Mouse (Mus musculus) kidney, adult 2 months (tissue): Measurements from ENCODE around the gene Timp4. TPM values are rescaled to one million over a fixed set of nuclear protein-coding genes. Genes with fewer than 3 reads are reported as not detected.
A peak's percentile ranks its signal among the peaks of the same experiment; 100 is the strongest.

ENCODE experiments used
- DNase-seq: peaks from one replicate; pipeline ENCODE4 v3.0.0; 2021
- H3K27ac ChIP-seq: fragments of 200-500 bp; 2 replicates; pipeline ENCODE4 v1.5.1; 2012; ENCODE audit warnings: low read depth, low read length, control low read depth, inconsistent platforms; ENCODE audit not compliant: insufficient read depth
- H3K27me3 ChIP-seq: fragments of 200-500 bp; replicated peaks from 2 replicates; pipeline ENCODE4 v1.6.1; 2012; ENCODE audit warnings: mild to moderate bottlenecking, moderate library complexity, low read length, inconsistent platforms; ENCODE audit not compliant: control insufficient read depth, insufficient read depth
- H3K36me3 ChIP-seq: fragments of 200-500 bp; 2 replicates; pipeline ENCODE4 v1.6.1; 2012; ENCODE audit warnings: mild to moderate bottlenecking, moderate library complexity, low read length, inconsistent platforms; ENCODE audit not compliant: control insufficient read depth, insufficient read depth
- H3K4me1 ChIP-seq: fragments of 200-500 bp; 2 replicates; pipeline ENCODE4 v1.6.1; 2011; ENCODE audit warnings: low read length; ENCODE audit not compliant: control insufficient read depth, insufficient read depth
- H3K4me3 ChIP-seq: fragments of 200-500 bp; 2 replicates; pipeline ENCODE4 v1.5.1; 2011; ENCODE audit warnings: mild to moderate bottlenecking, low read depth, low read length, control low read depth; ENCODE audit not compliant: insufficient read depth
- CTCF ChIP-seq: fragments of 200-500 bp; conservative IDR thresholded peaks from 2 replicates; pipeline ENCODE4 v1.5.1; 2011; ENCODE audit warnings: low read depth, mild to moderate bottlenecking, control low read depth, low read length, moderate library complexity, mixed read lengths; ENCODE audit not compliant: insufficient read depth, insufficient read length
- POLR2A ChIP-seq: fragments of 200-500 bp; IDR thresholded peaks from one replicate; pipeline ENCODE4 v1.6.1; 2011; ENCODE audit warnings: low read depth, low read length, control low read depth
- WGBS: fragments of 180-500 bp; shearing (Covaris S2); methylation state at CpG from one replicate; pipeline ENCODE4 v1.1.7; 2018; 5-methylcytosine and 5-hydroxymethylcytosine counted together
- polyA plus RNA-seq: library from polyadenylated mRNA; depleted of rRNA; stranded (reverse); fragments of >200 nt; gene quantifications from 2 replicates; pipeline ENCODE4 v1.2.3, GENCODE M21; 2012

Gene Timp4
- polyA plus RNA-seq, 1 experiment = 1.2 TPM

DNA sequence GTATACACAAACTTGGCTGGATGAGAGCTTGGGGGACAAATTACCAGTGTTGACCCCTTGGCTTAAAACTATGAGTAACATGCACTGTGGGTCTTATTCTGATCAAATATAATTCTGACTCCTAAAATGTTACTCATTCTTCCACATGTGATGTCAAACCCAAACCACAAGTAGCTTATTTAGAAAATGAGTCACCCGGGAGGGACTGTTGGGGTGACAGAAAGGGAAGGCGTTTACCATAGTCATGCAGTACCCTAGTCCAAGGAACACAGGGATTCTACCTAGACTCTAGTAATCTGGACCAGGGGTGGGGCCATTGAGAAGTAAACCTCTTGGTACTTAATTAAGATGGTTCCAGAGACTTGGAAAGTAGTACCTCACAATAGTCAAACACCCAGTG, 32.1 kb upstream of the Timp4 start:
- no peaks in the 10 kb centered on the region for H3K27me3 ChIP-seq
- H3K27ac ChIP-seq = no peak overlapping the region
- no peaks in the 10 kb centered on the region for H3K36me3 ChIP-seq
- 88% methylated on average over 2 of the region's 2 CpGs for WGBS
- H3K4me1 ChIP-seq = no peaks in the 10 kb centered on the region
- peak; percentile 12 for DNase-seq
- H3K4me3 ChIP-seq = no peak overlapping the region
- TF ChIP-seq POLR2A (no peak), CTCF (no peak)

DNA sequence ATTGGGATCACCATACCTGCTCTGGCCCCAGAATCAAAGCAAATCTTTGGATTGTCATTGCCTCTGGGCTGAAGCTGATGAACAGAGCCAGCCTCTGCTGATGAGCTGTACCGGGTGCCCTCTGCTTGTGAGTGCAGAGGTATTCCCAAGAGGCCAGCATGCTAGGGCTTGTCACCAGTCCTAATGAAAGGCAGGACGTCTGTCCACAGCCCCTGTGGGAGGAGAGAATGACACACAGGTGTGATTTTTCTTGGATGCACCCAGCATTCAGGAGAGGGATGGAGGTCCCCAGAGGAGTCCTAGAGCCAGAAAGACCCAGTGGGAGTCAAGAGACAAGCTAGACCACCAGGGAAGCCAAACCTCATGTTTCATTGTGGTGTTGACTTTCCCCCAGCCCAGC, 27.6 kb upstream of the Timp4 start:
- WGBS = 59% methylated on average over 2 of the region's 2 CpGs
- no peak overlapping the region for H3K4me3 ChIP-seq
- no peaks in the 10 kb centered on the region for H3K36me3 ChIP-seq
- TF ChIP-seq CTCF (no peak), POLR2A (no peak)
- no peak for DNase-seq
- H3K4me1 ChIP-seq = no peaks in the 10 kb centered on the region
- H3K27ac ChIP-seq = no peak overlapping the region
- H3K27me3 ChIP-seq = no peaks in the 10 kb centered on the region

DNA sequence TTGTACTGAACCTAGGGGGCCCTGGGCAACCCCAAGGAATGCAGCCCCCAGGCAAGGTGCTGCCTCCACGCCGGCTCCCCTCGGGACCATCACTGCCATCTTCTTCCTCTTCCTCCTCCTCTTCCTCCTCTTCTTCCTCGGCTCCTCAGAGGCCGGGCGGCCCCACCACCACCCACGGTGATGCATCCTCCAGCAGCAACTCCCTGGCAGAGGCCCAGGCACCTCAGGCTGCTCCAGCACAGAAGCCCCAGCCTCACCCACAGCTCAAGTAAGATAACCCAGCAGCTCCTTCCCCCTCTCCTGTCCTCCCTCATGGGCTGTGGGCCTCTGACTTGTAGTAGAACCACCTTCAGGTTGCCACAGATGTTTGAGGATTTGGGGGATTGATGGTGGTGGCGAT, 26.1 kb upstream of the Timp4 start:
- Histone ChIP-seq H3K4me3 (no peak overlapping the region), H3K27ac (no peak overlapping the region), H3K4me1 (no peaks in the 10 kb centered on the region), H3K36me3 (no peaks in the 10 kb centered on the region), H3K27me3 (no peaks in the 10 kb centered on the region)
- 77% methylated on average over 8 of the region's 8 CpGs for WGBS
- no peak for DNase-seq
- TF ChIP-seq CTCF (no peak), POLR2A (no peak)

DNA sequence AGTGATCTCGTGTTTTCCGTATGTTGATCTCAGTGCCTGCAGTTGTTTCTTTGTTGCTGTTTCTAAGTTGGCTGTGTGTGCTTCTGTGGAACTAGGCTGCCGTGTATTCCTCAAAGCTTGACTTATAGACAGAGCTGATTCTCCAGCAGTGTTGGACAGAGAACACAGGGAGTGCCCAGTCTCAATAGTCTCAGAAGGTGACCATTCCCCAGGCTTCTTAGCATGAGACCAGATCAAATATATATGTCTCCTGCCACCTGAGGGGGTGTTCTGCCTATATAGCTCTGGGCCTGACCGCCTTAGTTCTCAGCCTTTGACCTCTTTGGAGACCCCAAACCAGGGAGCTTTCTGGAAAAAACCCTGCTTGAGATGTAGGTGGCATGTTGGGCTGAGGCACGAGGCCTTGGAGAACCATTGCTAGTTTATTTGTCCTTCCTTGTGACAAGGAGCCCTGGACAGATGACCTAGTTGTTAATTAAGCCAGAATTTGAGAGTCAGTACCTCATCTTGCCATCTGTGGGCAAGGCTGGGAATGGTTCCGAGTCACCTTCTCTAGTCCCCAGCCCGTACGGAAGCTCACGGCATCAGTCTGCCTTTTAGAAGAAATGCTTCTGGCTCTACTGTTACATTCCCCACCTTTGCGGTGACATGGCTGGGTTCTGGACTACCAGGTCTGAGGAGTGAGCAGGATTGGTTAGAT, 23.3 kb upstream of the Timp4 start:
- no peaks in the 10 kb centered on the region for H3K4me1 ChIP-seq
- 88% methylated on average over 10 of the region's 10 CpGs for WGBS
- no peaks in the 10 kb centered on the region for H3K36me3 ChIP-seq
- H3K4me3 ChIP-seq = no peak overlapping the region
- H3K27ac ChIP-seq = no peak overlapping the region
- H3K27me3 ChIP-seq = no peaks in the 10 kb centered on the region
- TF ChIP-seq POLR2A (no peak), CTCF (no peak)
- DNase-seq = no peak

DNA sequence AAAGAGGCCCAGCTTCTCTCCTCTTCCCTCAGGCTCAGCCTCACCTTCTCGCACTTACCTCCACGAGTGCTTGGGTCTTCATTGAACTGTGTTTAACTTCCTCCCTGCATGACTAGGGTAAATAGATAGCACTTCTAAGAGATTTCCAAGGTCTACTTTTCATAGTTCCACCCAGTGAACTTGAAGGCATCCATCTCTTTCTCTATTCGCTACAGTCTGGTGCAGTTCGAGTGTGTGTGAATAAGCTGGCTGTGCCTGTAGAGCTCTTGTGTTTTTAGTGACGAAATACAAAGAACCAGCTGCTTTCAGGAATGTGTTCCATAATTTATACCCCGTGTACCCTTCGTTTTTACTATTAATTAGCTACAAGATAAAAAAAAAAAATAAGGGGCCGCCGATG, 22.7 kb upstream of the Timp4 start:
- H3K27me3 ChIP-seq = no peaks in the 10 kb centered on the region
- WGBS = 63% methylated on average over 9 of the region's 9 CpGs
- H3K4me1 ChIP-seq = no peaks in the 10 kb centered on the region
- no peak overlapping the region for H3K4me3 ChIP-seq
- H3K36me3 ChIP-seq = no peaks in the 10 kb centered on the region
- no peak overlapping the region for H3K27ac ChIP-seq
- TF ChIP-seq CTCF = no peak
- no peak for TF ChIP-seq POLR2A
- DNase-seq = no peak

DNA sequence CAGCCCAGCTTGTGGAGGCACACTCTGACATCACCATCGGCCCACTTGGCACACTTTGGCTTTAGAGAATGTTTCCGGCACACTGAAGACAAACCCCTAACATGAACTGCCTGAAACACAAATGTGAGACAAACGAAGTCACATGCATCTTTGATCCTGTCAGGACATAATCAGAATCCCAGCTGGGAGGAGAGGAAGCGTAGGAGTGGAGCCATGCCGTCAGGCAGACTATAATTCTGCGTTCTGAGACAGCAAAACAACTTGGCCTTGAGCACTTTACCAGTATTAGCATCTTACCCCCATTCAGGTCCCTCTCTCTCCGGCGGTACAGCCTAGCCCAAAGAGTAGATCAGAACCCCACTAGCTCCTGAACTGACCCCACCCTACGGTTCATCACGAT, 21.3 kb upstream of the Timp4 start:
- Histone ChIP-seq H3K27ac (no peak overlapping the region), H3K27me3 (no peaks in the 10 kb centered on the region), H3K4me1 (no peaks in the 10 kb centered on the region), H3K4me3 (no peak overlapping the region), H3K36me3 (no peaks in the 10 kb centered on the region)
- TF ChIP-seq CTCF (no peak), POLR2A (no peak)
- WGBS = 73% methylated on average over 10 of the region's 10 CpGs
- no peak for DNase-seq

DNA sequence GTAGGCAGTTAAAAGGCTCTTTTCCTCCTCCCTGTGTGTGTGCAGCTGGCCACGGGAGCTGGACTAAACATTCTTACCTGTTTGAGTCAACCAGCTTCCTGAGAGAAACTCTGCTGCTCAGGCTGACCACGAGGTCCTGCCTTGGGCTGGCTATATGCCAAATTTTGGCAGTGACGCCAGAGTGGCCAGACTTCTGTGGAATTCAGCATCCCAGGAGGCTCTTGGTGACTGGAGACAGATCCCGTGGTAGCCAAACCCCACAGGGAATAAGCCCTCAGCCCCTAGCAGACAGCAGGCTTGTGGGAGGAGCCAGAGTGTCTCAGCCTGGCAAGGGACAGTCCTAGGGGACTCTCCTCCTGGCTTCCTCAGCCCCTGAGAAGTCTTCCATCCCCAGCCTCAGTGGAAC, 19.9 kb upstream of the Timp4 start:
- no peaks in the 10 kb centered on the region for H3K36me3 ChIP-seq
- H3K27me3 ChIP-seq = no peaks in the 10 kb centered on the region
- no peaks in the 10 kb centered on the region for H3K4me1 ChIP-seq
- TF ChIP-seq CTCF (no peak), POLR2A (no peak)
- H3K27ac ChIP-seq = no peak overlapping the region
- peak; percentile 65 for DNase-seq
- WGBS = 4% methylated on average over 4 of the region's 4 CpGs
- no peak overlapping the region for H3K4me3 ChIP-seq

DNA sequence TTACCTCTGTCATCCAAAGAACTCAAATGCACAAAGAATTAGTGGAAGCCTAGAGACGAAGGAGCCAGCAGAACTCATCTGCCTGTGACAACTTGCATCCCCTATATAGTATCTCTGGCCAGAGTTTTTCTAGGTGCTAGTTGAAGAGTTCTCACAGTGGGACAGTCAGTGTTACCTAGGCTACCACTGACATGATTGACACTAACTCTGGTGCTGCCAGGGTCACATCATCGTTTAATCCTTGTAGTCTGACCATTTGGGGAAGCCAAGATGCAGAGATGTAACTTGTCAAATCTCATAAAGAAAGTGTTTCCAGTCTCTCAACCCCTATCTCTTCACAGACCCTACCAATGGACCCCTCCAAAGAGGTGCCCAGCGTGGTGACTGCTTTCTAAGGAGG, 19.3 kb upstream of the Timp4 start:
- no peak overlapping the region for H3K4me3 ChIP-seq
- H3K27ac ChIP-seq = no peak overlapping the region
- H3K4me1 ChIP-seq = no peaks in the 10 kb centered on the region
- TF ChIP-seq CTCF = no peak
- TF ChIP-seq POLR2A = no peak
- DNase-seq = no peak
- no peaks in the 10 kb centered on the region for H3K27me3 ChIP-seq
- H3K36me3 ChIP-seq = no peaks in the 10 kb centered on the region
- 80% methylated on average over 3 of the region's 3 CpGs for WGBS
